Mouse (Mus musculus): Measurements from ENCODE around the gene Camp. TPM values are rescaled to one million over a fixed set of nuclear protein-coding genes. Genes with fewer than 3 reads are reported as not detected.
A peak's percentile ranks its signal among the peaks of the same experiment; 100 is the strongest.
"Not testable (repeated sequence)": the region's sequence is repeated elsewhere in the genome, so short reads cannot be mapped to it uniquely, and the experiment has no call there.

Camp gene
- total RNA-seq, 2 experiments from 2014 or later = not detected

DNA sequence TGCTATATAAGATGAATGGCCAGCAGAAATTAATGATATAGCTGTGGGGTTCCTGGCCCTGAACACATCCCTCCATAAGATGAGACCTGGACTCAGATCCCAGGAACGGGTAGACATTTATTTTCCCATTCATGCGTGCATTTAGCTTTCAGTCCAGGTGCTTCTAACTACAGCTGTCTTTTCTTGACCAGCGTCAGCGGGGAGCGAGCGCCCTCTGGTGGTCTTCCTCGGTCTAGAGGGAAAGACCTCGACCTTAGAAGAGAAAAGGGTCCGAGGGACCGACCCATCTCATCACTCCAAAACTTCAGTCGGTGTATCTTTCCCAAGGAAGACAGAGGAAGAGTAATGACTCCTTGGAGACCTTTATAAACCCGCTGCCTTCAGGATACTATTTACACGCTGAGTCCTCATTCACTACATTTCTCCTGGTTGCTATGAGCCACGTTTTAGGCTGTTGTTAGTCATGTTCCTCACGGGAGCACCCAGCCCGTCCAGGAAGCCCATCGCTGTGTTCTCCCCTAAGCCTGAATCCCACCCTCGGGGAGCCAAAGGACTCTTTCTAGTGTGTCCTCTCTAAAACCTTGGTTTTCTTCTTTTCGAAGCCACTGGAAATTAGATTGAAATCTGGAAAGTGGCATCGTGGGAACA lies 13.1 kb upstream of the Camp start:
- intact Hi-C loops (cut with DNase I) = loop anchor here (5.0 to 10.0 kb wide), 2 partner anchors 738 to 775 kb away; no protein-coding TSS in a partner anchor
- peak; percentile 48 to 79 for DNase-seq (ENCODE audit: extremely low spot score in 1 of 2, low spot score in 2 of 2)

GRCm38 (mm10) chr9:109855947-109856346 lies 6.5 kb upstream of the Camp start:
- intact Hi-C loops (cut with DNase I) = no loop called here
- DNase-seq (ENCODE audit: extremely low spot score in 1 of 2, low spot score in 2 of 2) = no peak

GRCm38 (mm10) chr9:109854341-109854740 lies 4.9 kb upstream of the Camp start:
- intact Hi-C loops (cut with DNase I) = no loop called here
- no peak for DNase-seq (ENCODE audit: extremely low spot score in 1 of 2, low spot score in 2 of 2)

DNA sequence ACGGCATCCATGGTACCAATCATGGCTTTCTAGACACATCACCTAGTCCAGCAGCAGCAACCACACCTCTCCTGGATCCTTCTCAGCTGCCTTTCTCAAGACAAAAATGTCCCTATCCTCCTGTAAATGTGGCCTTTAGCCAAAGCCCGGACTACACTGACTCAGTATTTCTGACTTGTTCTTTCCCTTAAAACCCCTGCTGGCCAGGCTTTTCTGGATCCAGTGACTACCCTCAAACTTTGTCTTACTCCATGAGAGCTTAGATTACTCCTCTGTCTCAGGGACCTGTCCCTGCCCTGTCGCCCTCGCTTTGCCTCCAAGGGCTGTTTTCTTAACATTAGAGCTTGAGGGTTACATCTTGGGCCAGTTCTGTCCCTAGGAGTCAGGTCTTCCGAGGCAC lies 682 bp upstream of the Camp start:
- intact Hi-C loops (cut with DNase I) = no loop called here
- DNase-seq (ENCODE audit: extremely low spot score in 1 of 2, low spot score in 2 of 2) = no peak

GRCm38 (mm10) chr9:109833088-109833412 lies 16.4 kb downstream of the Camp start:
- intact Hi-C loops (cut with DNase I) = loop anchor here (10.0 kb wide), 1 partner anchor 738 kb away; the partner anchor contains the start of gene Plxnb1
- no peak for DNase-seq (ENCODE audit: extremely low spot score in 1 of 2, low spot score in 2 of 2)

GRCm38 (mm10) chr9:109832391-109833087 lies 16.9 kb downstream of the Camp start, which contains the start of gene Nme6:
Nme6 (plus strand) TSS chr9:109832749.
- peak; percentile 72 to 89 for DNase-seq (ENCODE audit: extremely low spot score in 1 of 2, low spot score in 2 of 2)
- intact Hi-C loops (cut with DNase I) = loop anchor here (10.0 kb wide), 1 partner anchor 738 kb away; the partner anchor contains the start of gene Plxnb1

GRCm38 (mm10) chr9:109826181-109826580 lies 23.2 kb downstream of the Camp start:
- DNase-seq (ENCODE audit: extremely low spot score in 1 of 2, low spot score in 2 of 2) = no peak

GRCm38 (mm10) chr9:109825739-109826138 lies 23.7 kb downstream of the Camp start:
- DNase-seq (ENCODE audit: extremely low spot score in 1 of 2, low spot score in 2 of 2) = no peak
- intact Hi-C loops (cut with DNase I) = no loop called here

More at GRCm38 (mm10) chr9:109826181-109826580, 23.2 kb downstream of the Camp start:
- intact Hi-C loops (cut with DNase I) = no loop called here

DNA sequence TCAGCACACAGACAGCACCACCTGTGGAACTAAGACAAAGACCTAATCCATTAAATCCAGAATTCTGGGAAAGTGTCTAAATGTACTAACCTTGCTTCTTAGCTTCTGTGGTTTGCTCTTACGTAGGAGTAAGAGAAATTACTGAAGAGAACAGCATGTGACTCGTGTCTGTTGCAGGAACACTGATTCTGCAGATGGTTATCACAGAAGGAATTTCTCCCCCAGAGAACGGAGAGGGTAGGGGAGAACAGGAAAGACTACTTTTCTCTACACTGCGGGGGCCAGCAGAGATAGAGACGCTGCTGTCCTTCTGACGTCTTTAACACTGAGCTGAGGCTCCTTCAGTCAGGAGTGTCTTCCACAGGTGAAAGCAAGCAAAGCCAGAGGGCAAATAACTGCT lies 33.1 kb downstream of the Camp start:
- no peak for DNase-seq (ENCODE audit: extremely low spot score in 1 of 2, low spot score in 2 of 2)
- intact Hi-C loops (cut with DNase I) = no loop called here

GRCm38 (mm10) chr9:109813424-109813823 lies 36.0 kb downstream of the Camp start:
- DNase-seq (ENCODE audit: extremely low spot score in 1 of 2, low spot score in 2 of 2) = no peak

DNA sequence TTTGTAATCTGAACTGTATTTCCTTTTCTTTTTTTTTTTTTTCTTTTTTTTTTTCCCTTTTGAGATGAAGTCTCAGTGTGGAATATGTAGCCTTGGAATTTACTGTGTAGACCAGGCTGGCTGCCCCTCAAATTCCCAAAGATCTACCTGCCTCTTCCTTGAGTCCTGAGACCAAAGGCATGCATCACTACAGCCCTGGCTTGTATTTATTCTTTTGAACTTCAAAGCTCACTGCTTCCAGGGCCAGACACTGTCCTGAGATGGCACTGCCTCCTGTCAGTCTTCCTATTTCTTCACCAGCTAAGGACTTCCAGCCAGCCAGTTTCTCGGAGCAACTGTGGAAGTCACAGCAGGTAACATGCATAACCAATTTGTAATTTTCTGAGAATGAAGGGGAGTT lies 37.4 kb downstream of the Camp start, which contains the start of gene Spink8:
Gene Spink8, plus strand, starts transcription at position 301 of the 400 bp plus-strand sequence.
- intact Hi-C loops (cut with DNase I) = no loop called here
- DNase-seq (ENCODE audit: extremely low spot score in 1 of 2, low spot score in 2 of 2) = no peak

More at GRCm38 (mm10) chr9:109813424-109813823, 36.0 kb downstream of the Camp start:
- intact Hi-C loops (cut with DNase I) = no loop called here

- intact Hi-C loops (cut with DNase I) = no loop called here
Measured at GRCm38 (mm10) chr9:109807898-109808297, 41.5 kb downstream of the Camp start.

GRCm38 (mm10) chr9:109806695-109807293 lies 42.6 kb downstream of the Camp start:
- intact Hi-C loops (cut with DNase I) = no loop called here
- DNase-seq (ENCODE audit: extremely low spot score in 1 of 2, low spot score in 2 of 2) = no peak

More at GRCm38 (mm10) chr9:109807898-109808297, 41.5 kb downstream of the Camp start:
- DNase-seq (ENCODE audit: extremely low spot score in 1 of 2, low spot score in 2 of 2) = no peak

- intact Hi-C loops (cut with DNase I) = no loop called here
- no peak for DNase-seq (ENCODE audit: extremely low spot score in 1 of 2, low spot score in 2 of 2)
Measured at GRCm38 (mm10) chr9:109806260-109806659, 43.2 kb downstream of the Camp start.

- intact Hi-C loops (cut with DNase I) = not testable (repeated sequence)
Measured at GRCm38 (mm10) chr9:109805596-109805995, 43.8 kb downstream of the Camp start.

DNA sequence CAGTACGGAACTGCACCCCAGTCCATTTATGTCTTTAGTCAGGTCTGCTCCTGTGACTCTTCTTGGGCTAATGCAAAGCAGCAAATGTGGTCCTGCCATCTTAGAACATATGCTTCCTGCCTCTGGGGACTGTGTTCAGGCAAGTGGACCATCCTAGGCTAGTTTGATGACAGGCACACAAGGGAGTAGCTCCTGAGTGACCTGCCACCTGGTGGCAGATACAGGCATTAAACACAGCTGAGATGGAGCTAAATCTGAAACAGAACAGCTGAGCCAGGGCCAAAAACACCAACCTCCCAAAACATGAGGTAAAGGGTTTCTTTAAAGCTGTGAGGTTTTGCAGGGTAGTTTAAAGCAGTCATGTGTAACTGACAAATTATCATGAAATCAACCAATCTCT lies 51.4 kb downstream of the Camp start:
- intact Hi-C loops (cut with DNase I) = no loop called here
- DNase-seq (ENCODE audit: extremely low spot score in 1 of 2, low spot score in 2 of 2) = peak in 1 of 2 experiments; percentile 30

More at GRCm38 (mm10) chr9:109805596-109805995, 43.8 kb downstream of the Camp start:
- not testable (repeated sequence) for DNase-seq (ENCODE audit: extremely low spot score in 1 of 2, low spot score in 2 of 2)
